Mouse (Mus musculus): ENCODE data around the gene Arl15. TPM values are rescaled to one million over a fixed set of nuclear protein-coding genes. Genes with fewer than 3 reads are reported as not detected.

Arl15 gene
- 10.8 and 12.6 TPM in 2 replicates for polyA plus RNA-seq (2015; fragmentation: Nextera tagmentation; extraction: Ambion mirVana)

DNA sequence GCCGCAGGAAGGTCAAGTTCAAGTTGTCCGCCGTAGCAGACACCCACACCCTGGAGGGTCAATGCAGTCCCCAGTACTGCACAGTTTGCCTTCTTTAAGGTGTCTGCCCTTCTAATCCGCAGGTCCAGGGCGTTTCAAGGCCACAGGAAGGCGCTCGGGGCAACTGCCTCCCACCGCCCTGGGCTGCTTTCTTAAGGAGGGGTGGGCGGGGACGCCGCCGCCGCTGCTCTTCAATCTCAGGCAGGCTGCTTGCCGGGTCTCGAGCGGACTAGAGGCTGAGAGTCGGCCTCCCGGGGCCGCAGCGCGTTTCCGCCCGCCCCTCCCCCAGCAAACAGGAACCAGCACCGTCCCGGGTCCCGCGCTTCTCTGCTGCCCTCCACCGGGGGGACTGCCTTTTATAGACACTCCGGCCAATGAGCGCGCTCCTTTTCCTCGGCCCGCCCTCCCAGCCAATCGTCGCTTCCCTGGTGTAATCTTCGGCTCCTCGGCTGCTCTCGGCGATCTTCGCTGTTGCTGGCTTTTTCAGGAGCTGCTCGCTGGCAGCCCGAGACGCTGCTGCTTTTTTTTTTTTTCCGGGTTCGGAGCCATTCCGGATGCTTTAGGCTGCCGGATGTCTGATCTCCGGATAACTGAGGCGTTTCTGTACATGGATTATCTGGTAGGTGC is at the start of gene Arl15:
Gene Arl15, plus strand, starts transcription at position 467 of the 666 bp plus-strand sequence.
- no peaks in the 10 kb centered on the region for H3K36me3 ChIP-seq (ENCODE audit: insufficient read depth, low read length)
- peak within 1 kb of the TSS; percentile 79 for H3K9ac ChIP-seq (ENCODE audit: low read depth, low read length)
- no peaks in the 10 kb centered on the region for H3K27me3 ChIP-seq (ENCODE audit: insufficient read depth, low read length)
- peak within 1 kb of the TSS; percentile 70 for H3K4me2 ChIP-seq (ENCODE audit: low read length)
- peak within 1 kb of the TSS; percentile 90 for H3K27ac ChIP-seq
- WGBS, result under 1% methylated on average over 49 of the region's 49 CpGs
- peaks cover 14% of the 10 kb centered on the region for H3K4me1 ChIP-seq (replicated peaks; ENCODE audit: insufficient read depth, low read length)
- DNase-seq (ENCODE audit: low spot score) (peak; percentile 99), ATAC-seq (replicated peaks; ENCODE audit: low FRiP score, low read depth) (peak; percentile 95)
- peak; percentile 74 for TF ChIP-seq CTCF (IDR thresholded peaks at IDR 0.05; ENCODE audit: low read depth)
- H3K4me3 ChIP-seq (replicated peaks; ENCODE audit: low read depth, low read length), result peak within 1 kb of the TSS; percentile 65
- no peaks in the 10 kb centered on the region for H3K9me3 ChIP-seq (replicated peaks; ENCODE audit: low read length)

GRCm38 (mm10) chr13:113745301-113745700 is 49.0 kb upstream of the Arl15 start:
- ATAC-seq (replicated peaks; ENCODE audit: low FRiP score, low read depth) (no peak), DNase-seq (ENCODE audit: low spot score) (no peak)
- Histone ChIP-seq H3K9me3 (replicated peaks; ENCODE audit: low read length) (no peaks in the 10 kb centered on the region), H3K9ac (ENCODE audit: low read depth, low read length) (no peak overlapping the region), H3K27ac (no peak overlapping the region), H3K27me3 (ENCODE audit: insufficient read depth, low read length) (no peaks in the 10 kb centered on the region), H3K4me2 (ENCODE audit: low read length) (no peak overlapping the region), H3K36me3 (ENCODE audit: insufficient read depth, low read length) (no peaks in the 10 kb centered on the region), H3K4me1 (replicated peaks; ENCODE audit: insufficient read depth, low read length) (no peaks in the 10 kb centered on the region), H3K4me3 (replicated peaks; ENCODE audit: low read depth, low read length) (no peak overlapping the region)
- TF ChIP-seq CTCF (IDR thresholded peaks at IDR 0.05; ENCODE audit: low read depth), result no peak
- WGBS, result 47% methylated on average over 2 of the region's 2 CpGs

DNA sequence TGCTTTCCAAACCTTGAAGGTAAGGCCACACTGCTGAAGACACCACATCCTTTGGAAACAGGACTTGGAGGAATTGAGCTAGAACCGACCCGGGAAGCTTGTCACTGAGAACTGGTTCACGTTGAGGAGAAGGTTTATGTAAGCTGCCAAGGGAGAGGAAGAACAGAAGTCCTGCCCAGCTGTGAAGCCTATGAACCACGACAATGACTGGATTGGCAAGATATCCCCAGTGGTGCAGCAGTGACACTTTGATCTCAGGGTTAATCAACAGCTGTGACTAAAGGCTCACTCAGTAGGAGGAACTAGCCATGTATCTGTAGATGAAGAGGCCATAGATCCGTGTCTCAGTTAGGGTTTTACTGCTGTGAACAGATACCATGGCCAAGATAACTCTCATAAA is 43.5 kb upstream of the Arl15 start:
- H3K4me1 ChIP-seq (replicated peaks; ENCODE audit: insufficient read depth, low read length), result 0 out of 2 replicates have a peak, but pooled peaks cover 5% of the 10 kb centered on the region
- H3K9ac ChIP-seq (ENCODE audit: low read depth, low read length), result no peak overlapping the region
- DNase-seq (ENCODE audit: low spot score), result no peak
- no peaks in the 10 kb centered on the region for H3K36me3 ChIP-seq (ENCODE audit: insufficient read depth, low read length)
- H3K27me3 ChIP-seq (ENCODE audit: insufficient read depth, low read length), result no peaks in the 10 kb centered on the region
- ATAC-seq (replicated peaks; ENCODE audit: low FRiP score, low read depth), result no peak
- no peaks in the 10 kb centered on the region for H3K9me3 ChIP-seq (replicated peaks; ENCODE audit: low read length)
- H3K4me3 ChIP-seq (replicated peaks; ENCODE audit: low read depth, low read length), result no peak overlapping the region
- WGBS, result 60% methylated on average over 5 of the region's 5 CpGs
- H3K4me2 ChIP-seq (ENCODE audit: low read length), result no peak overlapping the region
- no peak overlapping the region for H3K27ac ChIP-seq
- TF ChIP-seq CTCF (IDR thresholded peaks at IDR 0.05; ENCODE audit: low read depth), result no peak

DNA sequence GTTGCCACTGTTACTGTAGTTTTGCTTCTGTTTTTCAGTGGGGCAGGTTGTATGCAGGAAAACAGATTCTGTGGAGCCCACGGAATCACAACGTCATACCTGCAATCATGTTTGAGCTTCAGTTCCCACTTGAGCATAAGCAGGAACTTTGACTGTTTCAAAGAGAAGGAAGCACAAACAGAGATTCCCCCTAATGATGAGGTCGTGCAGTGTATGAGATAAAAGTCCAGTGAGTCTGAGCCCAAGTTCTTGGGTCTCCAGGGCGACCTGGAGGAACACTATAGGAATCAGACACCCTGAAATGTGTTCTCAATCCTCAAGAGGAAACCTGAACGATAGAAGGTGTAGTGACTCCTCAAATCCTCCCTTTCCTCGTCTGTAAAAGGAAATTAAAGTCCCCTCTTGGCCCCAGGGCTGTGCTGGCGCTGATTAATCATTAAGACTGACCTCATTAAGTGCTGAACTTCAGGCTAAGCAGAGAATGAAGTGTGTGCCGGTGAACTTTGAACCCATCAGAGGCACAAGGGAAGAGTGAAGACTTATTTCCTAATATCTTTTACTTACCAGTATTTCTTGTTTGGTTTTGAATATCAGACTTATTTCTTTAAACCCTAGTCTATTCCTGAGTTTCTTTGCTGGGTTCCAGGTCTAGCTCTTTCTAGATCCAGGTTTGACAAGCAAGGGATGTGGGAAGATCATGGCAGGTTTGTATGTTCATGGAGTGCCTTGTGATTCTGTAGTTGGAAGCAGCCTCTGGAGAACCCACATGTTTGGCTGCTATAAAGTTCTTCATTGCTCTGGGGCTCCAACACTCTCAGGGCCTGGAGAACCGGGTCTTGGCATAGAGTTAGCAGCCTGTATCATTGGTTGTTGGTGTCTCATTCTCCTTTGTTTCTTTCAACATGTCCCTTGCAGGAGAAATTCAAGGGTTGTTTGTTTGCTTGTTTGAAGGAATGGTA is 39.3 kb upstream of the Arl15 start:
- 0 out of 2 replicates have a peak, but pooled peaks cover 5% of the 10 kb centered on the region for H3K4me1 ChIP-seq (replicated peaks; ENCODE audit: insufficient read depth, low read length)
- TF ChIP-seq CTCF (IDR thresholded peaks at IDR 0.05; ENCODE audit: low read depth), result no peak
- no peaks in the 10 kb centered on the region for H3K9me3 ChIP-seq (replicated peaks; ENCODE audit: low read length)
- no peaks in the 10 kb centered on the region for H3K36me3 ChIP-seq (ENCODE audit: insufficient read depth, low read length)
- no peak overlapping the region for H3K9ac ChIP-seq (ENCODE audit: low read depth, low read length)
- DNase-seq (ENCODE audit: low spot score), result peak; percentile 31
- H3K4me2 ChIP-seq (ENCODE audit: low read length), result no peak overlapping the region
- H3K27ac ChIP-seq, result peak overlapping the region; percentile 47
- peak; percentile 72 for ATAC-seq (replicated peaks; ENCODE audit: low FRiP score, low read depth)
- no peaks in the 10 kb centered on the region for H3K27me3 ChIP-seq (ENCODE audit: insufficient read depth, low read length)
- H3K4me3 ChIP-seq (replicated peaks; ENCODE audit: low read depth, low read length), result no peak overlapping the region
- 38% methylated on average over 9 of the region's 9 CpGs for WGBS

DNA sequence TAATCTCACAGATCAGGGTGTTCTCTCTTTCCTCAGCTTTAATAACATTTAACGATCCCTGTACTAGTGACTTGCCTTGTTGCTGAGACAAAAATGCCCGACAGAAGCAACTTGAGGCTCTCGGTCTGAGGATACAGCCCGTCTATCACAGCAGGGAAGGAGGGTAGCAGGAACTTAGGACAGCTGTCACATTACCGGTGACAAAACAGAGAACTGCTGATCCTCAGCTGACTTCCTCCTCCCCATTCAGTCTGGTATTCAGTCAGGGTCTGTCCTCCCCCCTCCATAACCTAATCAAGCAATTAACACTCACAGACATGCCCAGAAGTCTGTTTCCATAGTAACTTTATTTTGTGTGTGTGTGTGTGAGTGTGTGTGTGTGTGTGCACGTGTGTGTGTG is 38.5 kb upstream of the Arl15 start:
- 41% methylated on average over 6 of the region's 6 CpGs for WGBS
- H3K4me3 ChIP-seq (replicated peaks; ENCODE audit: low read depth, low read length), result no peak overlapping the region
- no peak overlapping the region for H3K4me2 ChIP-seq (ENCODE audit: low read length)
- H3K27me3 ChIP-seq (ENCODE audit: insufficient read depth, low read length), result no peaks in the 10 kb centered on the region
- no peaks in the 10 kb centered on the region for H3K36me3 ChIP-seq (ENCODE audit: insufficient read depth, low read length)
- DNase-seq (ENCODE audit: low spot score) (no peak), ATAC-seq (replicated peaks; ENCODE audit: low FRiP score, low read depth) (no peak)
- H3K9ac ChIP-seq (ENCODE audit: low read depth, low read length), result no peak overlapping the region
- H3K9me3 ChIP-seq (replicated peaks; ENCODE audit: low read length), result no peaks in the 10 kb centered on the region
- peak overlapping the region; percentile 47; the same call in 1 of the 2 replicates for H3K27ac ChIP-seq
- 0 out of 2 replicates have a peak, but pooled peaks cover 5% of the 10 kb centered on the region for H3K4me1 ChIP-seq (replicated peaks; ENCODE audit: insufficient read depth, low read length)
- TF ChIP-seq CTCF (IDR thresholded peaks at IDR 0.05; ENCODE audit: low read depth), result no peak

GRCm38 (mm10) chr13:113761717-113762116 is 32.6 kb upstream of the Arl15 start:
- H3K9ac ChIP-seq (ENCODE audit: low read depth, low read length), result no peak overlapping the region
- H3K4me3 ChIP-seq (replicated peaks; ENCODE audit: low read depth, low read length), result no peak overlapping the region
- no peak for ATAC-seq (replicated peaks; ENCODE audit: low FRiP score, low read depth)
- DNase-seq (ENCODE audit: low spot score), result no peak
- no peak for TF ChIP-seq CTCF (IDR thresholded peaks at IDR 0.05; ENCODE audit: low read depth)
- no peak overlapping the region for H3K27ac ChIP-seq
- no peaks in the 10 kb centered on the region for H3K27me3 ChIP-seq (ENCODE audit: insufficient read depth, low read length)
- H3K9me3 ChIP-seq (replicated peaks; ENCODE audit: low read length), result no peaks in the 10 kb centered on the region
- H3K4me1 ChIP-seq (replicated peaks; ENCODE audit: insufficient read depth, low read length), result no peaks in the 10 kb centered on the region
- H3K4me2 ChIP-seq (ENCODE audit: low read length), result no peak overlapping the region
- no peaks in the 10 kb centered on the region for H3K36me3 ChIP-seq (ENCODE audit: insufficient read depth, low read length)
- WGBS, result 91% methylated on average over 11 of the region's 11 CpGs

Data from kidney, postnatal 0 days (tissue).